Mouse (Mus musculus): ENCODE results near the gene Tnfrsf1a.

The Tnfrsf1a gene

GRCm38 (mm10) chr6:125354352-125355151 is 5.4 kb downstream of the Tnfrsf1a start:
- peak; percentile 78 for DNase-seq (ENCODE audit: low read depth)

GRCm38 (mm10) chr6:125355197-125355741 is 6.1 kb downstream of the Tnfrsf1a start:
- no peak for DNase-seq (ENCODE audit: low read depth)

- no peak for DNase-seq (ENCODE audit: low read depth)
These were observed 7.1 kb downstream of the Tnfrsf1a start for GRCm38 (mm10) chr6:125356264-125356663.

GRCm38 (mm10) chr6:125357334-125357733 is 8.2 kb downstream of the Tnfrsf1a start:
- no peak for DNase-seq (ENCODE audit: low read depth)

GRCm38 (mm10) chr6:125359999-125360398 is 10.8 kb downstream of the Tnfrsf1a start:
- DNase-seq (ENCODE audit: low read depth), result peak; percentile 58

- DNase-seq (ENCODE audit: low read depth), result no peak
These were observed 11.7 kb downstream of the Tnfrsf1a start for GRCm38 (mm10) chr6:125360846-125361245.

GRCm38 (mm10) chr6:125361467-125362291 is 12.5 kb downstream of the Tnfrsf1a start:
- peak; percentile 39 for DNase-seq (ENCODE audit: low read depth)

GRCm38 (mm10) chr6:125363021-125363420 is 13.9 kb downstream of the Tnfrsf1a start:
- no peak for DNase-seq (ENCODE audit: low read depth)

GRCm38 (mm10) chr6:125363451-125364242 is 14.5 kb downstream of the Tnfrsf1a start:
- no peak for DNase-seq (ENCODE audit: low read depth)

- no peak for DNase-seq (ENCODE audit: low read depth)
These were observed 15.3 kb downstream of the Tnfrsf1a start for GRCm38 (mm10) chr6:125364448-125364847.

GRCm38 (mm10) chr6:125365522-125365921 is 16.4 kb downstream of the Tnfrsf1a start:
- no peak for DNase-seq (ENCODE audit: low read depth)

- peak; percentile 62 for DNase-seq (ENCODE audit: low read depth)
These were observed 17.0 kb downstream of the Tnfrsf1a start for GRCm38 (mm10) chr6:125366133-125366532.

GRCm38 (mm10) chr6:125367758-125368371 is 18.7 kb downstream of the Tnfrsf1a start:
- peak; percentile 73 for DNase-seq (ENCODE audit: low read depth)

GRCm38 (mm10) chr6:125377042-125377441 is 27.9 kb downstream of the Tnfrsf1a start:
- DNase-seq (ENCODE audit: low read depth), result no peak

- peak; percentile 74 for DNase-seq (ENCODE audit: low read depth)
These were observed 28.7 kb downstream of the Tnfrsf1a start for GRCm38 (mm10) chr6:125377582-125378451.

- DNase-seq (ENCODE audit: low read depth), result no peak
These were observed 29.5 kb downstream of the Tnfrsf1a start for GRCm38 (mm10) chr6:125378621-125379020.

- DNase-seq (ENCODE audit: low read depth), result no peak
These were observed 30.6 kb downstream of the Tnfrsf1a start for GRCm38 (mm10) chr6:125379781-125380180.

- no peak for DNase-seq (ENCODE audit: low read depth)
These were observed 31.5 kb downstream of the Tnfrsf1a start, which contains the start of gene Plekhg6 for GRCm38 (mm10) chr6:125380372-125381360. Plekhg6 (minus strand) TSS chr6:125380793.

- no peak for DNase-seq (ENCODE audit: low read depth)
These were observed 32.9 kb downstream of the Tnfrsf1a start for GRCm38 (mm10) chr6:125382024-125382423.
